Mouse (Mus musculus): ENCODE results near the gene Oma1.

DNA sequence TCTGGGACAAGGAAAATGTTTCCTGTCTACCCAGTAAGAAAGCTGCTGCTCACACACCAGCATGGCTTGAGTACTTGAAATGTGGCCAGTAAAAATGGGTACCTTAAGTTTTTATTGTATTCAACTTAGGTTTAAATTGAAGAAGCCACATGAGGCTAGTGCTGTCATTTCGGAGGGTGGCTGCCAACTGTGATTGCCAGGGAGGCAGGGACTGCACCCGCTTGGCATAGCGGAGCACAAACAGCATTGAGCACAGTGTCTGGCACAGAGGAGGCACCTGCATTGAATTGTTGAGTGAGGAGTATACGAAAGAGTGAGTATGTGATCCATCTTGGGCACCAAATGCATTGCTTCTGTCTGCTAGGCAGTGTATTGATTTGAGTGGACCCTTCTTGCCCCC, 81.5 kb downstream of the Oma1 start:
- TF ChIP-seq CTCF (IDR thresholded peaks at IDR 0.05; ENCODE audit: borderline replicate concordance, insufficient read depth, low read length) (no peak), POLR2A (IDR thresholded peaks at IDR 0.05; ENCODE audit: low read depth, low read length) (no peak)

Measured in embryonic fibroblast, embryonic 13.5 days (primary cell).